Mouse (Mus musculus): ENCODE measurements around the gene Grb2. TPM values are rescaled to one million over a fixed set of nuclear protein-coding genes. Genes with fewer than 3 reads are reported as not detected.
A peak's percentile ranks its signal among the peaks of the same experiment; 100 is the strongest.

The Grb2 gene
- 184 and 196 TPM in 2 replicates for polyA plus RNA-seq (2015; fragmentation: Nextera tagmentation; extraction: Ambion mirVana)

DNA sequence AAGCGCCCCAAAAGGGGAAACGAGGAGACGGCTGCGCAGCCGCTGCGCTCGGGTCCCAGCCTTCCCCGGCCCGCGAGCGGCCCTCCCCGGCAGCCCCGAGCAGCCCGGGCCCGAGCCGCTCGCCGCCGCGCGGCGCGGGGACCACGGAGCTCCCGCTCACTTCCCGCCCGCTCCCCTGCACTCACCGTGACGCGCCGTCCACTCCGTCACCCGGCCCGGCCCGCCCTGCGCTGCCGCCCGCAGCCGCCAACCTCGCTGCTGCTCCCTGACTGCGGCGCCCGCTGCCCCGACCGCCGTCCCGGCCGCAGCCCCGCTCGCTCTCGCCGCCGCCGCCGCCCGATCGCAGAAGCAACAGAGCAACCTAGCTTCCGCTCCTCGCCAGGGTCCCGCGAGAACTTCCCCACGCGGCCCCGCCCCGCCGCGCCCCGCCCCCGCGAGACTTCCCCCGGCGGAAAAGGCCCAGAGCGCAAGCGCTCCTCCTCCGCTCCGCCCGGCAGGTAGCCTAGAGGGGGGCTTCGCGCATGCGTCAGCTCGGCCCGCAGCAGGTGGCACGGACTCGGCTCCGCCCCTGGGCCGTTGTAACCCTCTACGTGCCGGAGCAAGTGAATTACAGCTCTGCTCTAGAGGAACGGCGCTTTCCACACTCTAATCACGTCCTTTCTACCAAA, at the start of gene Grb2:
Gene Grb2, minus strand, starts transcription at position 389 of the 668 bp plus-strand sequence.
- H3K4me3 ChIP-seq: peak within 1 kb of the TSS; percentile 99
- no peaks in the 10 kb centered on the region for H3K27me3 ChIP-seq
- peak within 1 kb of the TSS; percentile 99 for H3K9ac ChIP-seq
- H3K27ac ChIP-seq: peak within 1 kb of the TSS; percentile 95
- 1% methylated on average over 41 of the region's 91 CpGs for WGBS
- ATAC-seq (ENCODE audit: low FRiP score): peak; percentile 94
- H3K9me3 ChIP-seq: no peaks in the 10 kb centered on the region
- no peaks in the 10 kb centered on the region for H3K36me3 ChIP-seq
- peaks cover 32% of the 10 kb centered on the region for H3K4me1 ChIP-seq (replicated peaks)
- H3K4me2 ChIP-seq: peak within 1 kb of the TSS; percentile 91

DNA sequence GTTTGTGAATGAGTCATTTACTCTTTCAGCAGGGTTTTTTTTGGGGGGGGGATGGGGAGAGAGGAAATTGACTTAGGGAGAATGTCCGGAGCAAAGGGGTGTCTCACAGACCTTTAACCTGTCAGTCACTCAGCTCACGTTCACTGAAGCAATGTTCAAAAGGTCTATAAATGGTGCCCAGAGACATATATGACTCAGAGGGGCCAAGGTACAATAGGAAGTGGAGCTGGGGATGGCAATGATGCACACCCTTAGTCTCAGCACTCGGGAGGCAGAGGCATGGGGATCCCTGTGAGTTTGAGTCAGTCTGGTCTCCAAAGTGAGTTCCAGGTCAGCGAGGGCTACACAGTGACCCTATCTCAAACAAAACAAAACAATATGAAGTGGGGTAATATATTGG, 45.1 kb upstream of the Grb2 start:
- no peaks in the 10 kb centered on the region for H3K27me3 ChIP-seq
- H3K4me1 ChIP-seq (replicated peaks): peaks cover 6% of the 10 kb centered on the region; the same call in 1 of the 2 replicates
- H3K4me3 ChIP-seq: no peak overlapping the region
- no peak overlapping the region for H3K27ac ChIP-seq
- H3K36me3 ChIP-seq: no peaks in the 10 kb centered on the region
- ATAC-seq (ENCODE audit: low FRiP score): no peak
- no peak overlapping the region for H3K4me2 ChIP-seq
- no peaks in the 10 kb centered on the region for H3K9me3 ChIP-seq
- no peak overlapping the region for H3K9ac ChIP-seq
- WGBS: 78% methylated on average over 4 of the region's 4 CpGs

DNA sequence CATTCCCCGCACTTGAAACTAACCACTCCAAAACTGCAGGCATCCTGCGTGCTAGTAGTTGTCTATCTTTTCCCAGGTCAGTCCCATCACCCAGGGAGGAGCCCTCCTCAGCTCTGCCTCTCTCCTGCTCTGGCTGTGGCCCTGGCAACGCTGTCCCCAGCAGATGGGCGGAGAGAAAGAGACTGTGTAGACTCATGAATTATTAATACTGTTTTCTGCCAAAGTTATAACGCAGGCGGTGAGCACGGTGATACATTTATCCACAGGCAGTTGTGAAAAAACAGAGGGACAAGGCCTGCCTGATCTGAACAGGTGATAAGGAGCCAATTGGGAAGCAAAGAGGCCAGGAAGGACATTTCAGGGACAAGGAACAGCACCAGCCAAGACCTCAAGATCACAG, 44.3 kb upstream of the Grb2 start:
- no peak overlapping the region for H3K4me2 ChIP-seq
- no peak overlapping the region for H3K9ac ChIP-seq
- 22% methylated on average over 7 of the region's 7 CpGs for WGBS
- H3K27me3 ChIP-seq: no peaks in the 10 kb centered on the region
- peaks cover 7% of the 10 kb centered on the region; the same call in 1 of the 2 replicates for H3K4me1 ChIP-seq (replicated peaks)
- no peak overlapping the region for H3K4me3 ChIP-seq
- no peak for ATAC-seq (ENCODE audit: low FRiP score)
- H3K36me3 ChIP-seq: no peaks in the 10 kb centered on the region
- no peaks in the 10 kb centered on the region for H3K9me3 ChIP-seq
- peak overlapping the region; percentile 44; the same call in 1 of the 2 replicates for H3K27ac ChIP-seq

DNA sequence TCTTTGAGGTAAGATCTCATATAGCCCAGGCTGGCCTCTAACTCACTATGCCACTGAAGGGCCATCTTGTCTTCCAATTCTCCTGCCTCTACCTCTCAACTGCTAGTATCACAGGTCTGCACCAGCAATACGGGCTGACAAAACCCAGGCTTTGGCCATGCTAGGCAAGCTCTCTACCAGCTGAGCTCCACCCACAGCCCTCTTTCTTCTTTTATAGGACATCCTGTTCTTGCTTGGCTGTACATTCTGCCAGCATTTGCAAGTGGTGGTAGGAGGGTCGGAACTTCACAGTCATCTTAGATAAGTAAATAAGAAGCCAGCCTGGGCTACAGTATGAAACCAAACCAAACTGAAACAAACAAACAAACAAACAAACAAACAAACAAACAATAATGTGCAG, 43.3 kb upstream of the Grb2 start:
- Histone ChIP-seq H3K36me3 (no peaks in the 10 kb centered on the region), H3K9me3 (no peaks in the 10 kb centered on the region), H3K4me2 (no peak overlapping the region), H3K27ac (no peak overlapping the region), H3K27me3 (no peaks in the 10 kb centered on the region), H3K9ac (no peak overlapping the region), H3K4me3 (no peak overlapping the region), H3K4me1 (replicated peaks) (peaks cover 13% of the 10 kb centered on the region)
- ATAC-seq (ENCODE audit: low FRiP score): no peak
- WGBS: 68% methylated on average over 2 of the region's 2 CpGs

DNA sequence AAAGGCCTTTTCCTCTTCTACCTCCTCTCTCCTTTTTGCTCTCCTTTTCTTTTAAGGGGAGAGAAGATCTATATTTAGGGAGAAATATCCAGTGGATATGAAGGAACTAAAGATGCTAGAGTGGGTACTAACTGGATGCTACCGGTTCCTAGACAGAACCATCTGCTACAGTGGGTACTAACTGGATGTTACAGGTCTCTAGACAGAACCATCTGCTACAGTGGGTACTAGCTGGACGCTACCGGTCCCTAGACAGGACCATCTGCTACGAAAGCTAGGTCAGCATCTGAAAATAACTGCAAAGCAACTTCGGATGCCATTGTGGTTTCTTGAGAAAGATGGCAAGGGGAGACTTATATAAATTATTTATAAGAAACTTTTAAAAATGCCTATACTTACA, 41.4 kb upstream of the Grb2 start:
- WGBS: 84% methylated on average over 5 of the region's 5 CpGs
- H3K4me2 ChIP-seq: no peak overlapping the region
- H3K9me3 ChIP-seq: no peaks in the 10 kb centered on the region
- peaks cover 13% of the 10 kb centered on the region for H3K4me1 ChIP-seq (replicated peaks)
- H3K27ac ChIP-seq: no peak overlapping the region
- no peaks in the 10 kb centered on the region for H3K27me3 ChIP-seq
- ATAC-seq (ENCODE audit: low FRiP score): no peak
- H3K36me3 ChIP-seq: no peaks in the 10 kb centered on the region
- H3K9ac ChIP-seq: no peak overlapping the region
- no peak overlapping the region for H3K4me3 ChIP-seq

DNA sequence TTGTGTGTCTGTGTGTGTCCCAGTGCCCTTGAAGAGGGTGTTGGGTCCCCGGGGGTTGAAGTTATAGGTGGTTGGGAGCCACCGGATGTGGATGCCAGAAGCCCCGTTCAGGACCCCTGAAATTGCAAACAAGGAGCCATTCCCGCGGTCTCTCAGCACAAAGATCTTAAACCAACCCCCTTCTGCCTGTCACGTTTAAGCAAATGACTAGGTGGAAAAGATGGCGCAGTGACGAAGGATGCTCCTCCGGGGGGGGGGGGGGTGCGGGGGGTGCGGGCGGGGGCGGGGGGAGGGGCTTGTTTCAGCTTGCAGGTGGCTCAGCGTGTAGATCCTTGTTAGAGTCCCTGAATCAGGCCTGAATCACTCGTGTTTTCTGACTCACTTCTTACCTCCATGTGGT, 39.0 kb upstream of the Grb2 start:
- 10% methylated on average over 15 of the region's 15 CpGs for WGBS
- Histone ChIP-seq H3K4me1 (replicated peaks) (peaks cover 8% of the 10 kb centered on the region), H3K36me3 (no peaks in the 10 kb centered on the region), H3K27me3 (no peaks in the 10 kb centered on the region), H3K27ac (no peak overlapping the region), H3K4me2 (peak overlapping the region; percentile 43), H3K9ac (peak overlapping the region; percentile 53; the same call in 1 of the 2 replicates), H3K9me3 (no peaks in the 10 kb centered on the region), H3K4me3 (peak overlapping the region; percentile 15)
- no peak for ATAC-seq (ENCODE audit: low FRiP score)

DNA sequence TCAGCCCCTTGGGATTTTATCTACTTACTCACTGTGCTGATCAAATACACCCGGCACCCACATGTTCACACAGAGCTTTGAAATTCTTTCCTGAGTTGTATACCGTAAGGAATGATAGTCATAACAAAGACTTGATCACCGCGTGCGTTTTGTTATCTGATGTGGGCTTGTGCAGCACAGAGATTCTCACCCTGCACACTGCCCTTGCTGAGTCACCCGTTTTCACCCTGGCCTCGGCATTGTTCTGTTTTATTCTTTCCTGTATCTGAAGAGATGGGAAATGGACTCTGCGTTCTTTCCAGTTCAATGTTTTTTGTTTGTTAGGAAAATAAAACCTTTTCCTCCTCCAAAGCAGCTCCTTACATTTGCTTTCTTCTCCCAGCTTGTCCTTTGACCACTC, 38.4 kb upstream of the Grb2 start:
- no peak overlapping the region for H3K27ac ChIP-seq
- H3K4me2 ChIP-seq: peak overlapping the region; percentile 43
- H3K4me1 ChIP-seq (replicated peaks): peaks cover 8% of the 10 kb centered on the region
- no peak for ATAC-seq (ENCODE audit: low FRiP score)
- no peak overlapping the region for H3K9ac ChIP-seq
- no peaks in the 10 kb centered on the region for H3K9me3 ChIP-seq
- no peaks in the 10 kb centered on the region for H3K27me3 ChIP-seq
- H3K4me3 ChIP-seq: no peak overlapping the region
- no peaks in the 10 kb centered on the region for H3K36me3 ChIP-seq
- 53% methylated on average over 8 of the region's 8 CpGs for WGBS

DNA sequence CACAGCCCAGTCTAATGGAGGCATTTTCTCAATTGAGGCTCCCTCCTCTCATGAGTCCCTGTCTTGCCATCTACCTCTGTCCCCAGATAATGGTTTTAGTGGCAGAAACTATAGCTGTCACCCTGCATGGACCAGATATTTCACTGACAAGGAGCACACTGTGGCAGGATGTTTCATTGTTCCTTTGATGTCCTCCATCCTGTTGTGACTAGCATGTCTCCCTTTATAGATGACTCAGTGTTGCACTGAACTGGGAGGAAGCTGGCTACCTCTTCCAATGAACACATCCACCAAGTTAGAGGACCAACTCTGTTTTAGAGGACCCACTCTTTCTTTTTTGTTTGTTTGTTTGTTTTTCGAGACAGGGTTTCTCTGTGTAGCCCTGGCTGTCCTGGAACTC, 37.7 kb upstream of the Grb2 start:
- Histone ChIP-seq H3K9ac (no peak overlapping the region), H3K4me1 (replicated peaks) (peaks cover 8% of the 10 kb centered on the region), H3K4me3 (no peak overlapping the region), H3K4me2 (no peak overlapping the region), H3K9me3 (no peaks in the 10 kb centered on the region), H3K27ac (no peak overlapping the region), H3K36me3 (no peaks in the 10 kb centered on the region), H3K27me3 (no peaks in the 10 kb centered on the region)
- ATAC-seq (ENCODE audit: low FRiP score): no peak
- WGBS: 92% methylated on average over 1 of the region's 1 CpGs

DNA sequence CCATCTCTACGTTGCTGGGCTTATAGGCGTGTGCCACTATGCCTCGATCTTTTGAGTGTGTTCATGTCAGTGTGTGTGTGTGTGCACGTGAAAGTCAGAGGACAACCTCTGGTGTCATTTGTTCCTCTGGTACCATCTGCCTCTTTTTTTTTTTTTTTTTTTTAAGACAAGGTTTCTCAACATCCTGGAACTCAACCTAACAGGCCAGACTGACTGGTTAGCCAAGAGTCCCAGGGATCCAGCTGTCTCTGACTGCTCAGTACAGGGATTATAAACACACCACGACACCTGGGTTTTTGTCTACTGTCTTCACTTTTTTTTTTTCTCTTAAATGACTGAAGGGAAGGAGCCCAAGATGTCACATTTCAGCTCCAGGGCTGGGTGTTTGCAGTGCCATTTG, 36.0 kb upstream of the Grb2 start:
- no peaks in the 10 kb centered on the region for H3K27me3 ChIP-seq
- H3K4me2 ChIP-seq: no peak overlapping the region
- H3K36me3 ChIP-seq: no peaks in the 10 kb centered on the region
- no peak overlapping the region for H3K9ac ChIP-seq
- no peak for ATAC-seq (ENCODE audit: low FRiP score)
- no peak overlapping the region for H3K4me3 ChIP-seq
- no peak overlapping the region for H3K27ac ChIP-seq
- 90% methylated on average over 5 of the region's 5 CpGs for WGBS
- peaks cover 8% of the 10 kb centered on the region for H3K4me1 ChIP-seq (replicated peaks)
- H3K9me3 ChIP-seq: no peaks in the 10 kb centered on the region

DNA sequence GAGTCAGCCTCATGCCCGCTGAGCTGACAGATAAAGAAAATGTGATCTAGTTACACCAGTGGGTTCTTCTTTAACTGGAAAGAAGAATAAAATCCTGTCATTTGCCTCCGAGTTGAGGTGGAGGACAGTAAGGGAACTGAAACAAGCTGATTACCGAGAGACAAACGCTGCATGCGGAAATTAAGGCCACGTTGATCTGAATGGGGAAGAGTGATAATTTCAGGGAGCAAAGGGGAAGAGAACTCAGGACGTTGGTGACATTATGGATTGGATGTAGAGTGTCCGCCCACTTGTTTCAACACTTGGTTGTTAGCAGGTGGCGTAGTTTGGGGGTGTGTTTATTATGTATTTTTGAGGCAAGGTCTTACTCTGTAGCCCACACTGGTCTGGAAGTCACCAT, 34.5 kb upstream of the Grb2 start:
- Histone ChIP-seq H3K4me1 (replicated peaks) (peaks cover 15% of the 10 kb centered on the region), H3K4me3 (no peak overlapping the region), H3K36me3 (no peaks in the 10 kb centered on the region), H3K27ac (no peak overlapping the region), H3K9me3 (no peaks in the 10 kb centered on the region), H3K9ac (no peak overlapping the region), H3K27me3 (no peaks in the 10 kb centered on the region), H3K4me2 (no peak overlapping the region)
- no peak for ATAC-seq (ENCODE audit: low FRiP score)
- 90% methylated on average over 9 of the region's 9 CpGs for WGBS

DNA sequence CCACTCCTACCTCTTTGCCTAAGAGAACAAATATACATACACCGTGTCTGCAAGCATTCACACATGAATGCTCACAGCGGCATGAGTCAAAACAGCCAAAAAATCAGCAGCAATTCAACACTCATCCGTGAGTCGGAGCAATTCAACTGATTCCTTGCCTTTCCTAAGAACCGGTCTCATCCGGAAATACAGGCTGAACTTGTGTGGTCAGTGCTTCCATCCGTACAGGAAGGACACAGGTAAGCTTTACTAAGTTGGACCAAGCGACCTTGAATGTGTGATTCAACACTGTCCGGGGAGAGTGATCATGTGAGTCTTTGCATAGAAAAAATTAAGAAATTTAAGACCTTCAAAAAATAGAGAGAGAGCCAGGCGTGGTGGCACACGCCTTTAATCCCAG, 32.7 kb upstream of the Grb2 start:
- 90% methylated on average over 11 of the region's 11 CpGs for WGBS
- no peaks in the 10 kb centered on the region for H3K36me3 ChIP-seq
- peaks cover 11% of the 10 kb centered on the region for H3K4me1 ChIP-seq (replicated peaks)
- no peak overlapping the region for H3K4me2 ChIP-seq
- H3K9ac ChIP-seq: no peak overlapping the region
- H3K4me3 ChIP-seq: no peak overlapping the region
- no peak for ATAC-seq (ENCODE audit: low FRiP score)
- no peak overlapping the region for H3K27ac ChIP-seq
- H3K27me3 ChIP-seq: no peaks in the 10 kb centered on the region
- no peaks in the 10 kb centered on the region for H3K9me3 ChIP-seq

DNA sequence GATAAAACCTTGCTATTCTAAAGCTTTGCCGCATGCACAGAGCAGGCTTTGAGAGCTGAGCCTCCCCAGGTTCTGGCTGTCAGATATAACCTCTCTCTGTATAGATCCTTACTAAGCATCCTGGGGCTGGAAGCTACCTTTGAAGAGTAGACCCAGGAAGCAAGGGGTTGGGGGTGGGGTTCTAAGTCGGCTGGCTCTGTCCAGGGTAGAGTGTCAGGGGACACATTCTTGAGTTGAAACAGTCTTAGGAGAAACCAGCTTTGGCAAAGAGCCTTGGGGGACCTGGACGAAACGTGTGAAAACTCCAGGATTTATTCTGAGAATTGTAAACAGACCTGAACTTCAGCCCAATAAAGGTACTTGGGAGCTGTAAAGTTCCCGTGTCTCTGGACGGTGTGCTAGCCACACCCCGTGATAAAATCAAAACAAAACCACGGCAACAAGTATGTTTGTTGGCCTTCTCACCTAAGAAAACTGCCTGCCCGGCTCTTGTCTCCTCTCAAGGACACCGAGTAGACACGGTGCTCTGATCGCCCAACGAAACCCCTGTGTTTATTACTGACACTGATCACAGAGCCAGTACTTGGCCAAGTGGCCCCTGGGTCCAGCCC, 30.0 kb upstream of the Grb2 start:
- 55% methylated on average over 13 of the region's 13 CpGs for WGBS
- no peak overlapping the region for H3K9ac ChIP-seq
- H3K4me3 ChIP-seq: no peak overlapping the region
- no peak overlapping the region for H3K4me2 ChIP-seq
- H3K27ac ChIP-seq: no peak overlapping the region
- no peaks in the 10 kb centered on the region for H3K9me3 ChIP-seq
- H3K4me1 ChIP-seq (replicated peaks): peaks cover 19% of the 10 kb centered on the region
- H3K36me3 ChIP-seq: no peaks in the 10 kb centered on the region
- H3K27me3 ChIP-seq: no peaks in the 10 kb centered on the region
- no peak for ATAC-seq (ENCODE audit: low FRiP score)

DNA sequence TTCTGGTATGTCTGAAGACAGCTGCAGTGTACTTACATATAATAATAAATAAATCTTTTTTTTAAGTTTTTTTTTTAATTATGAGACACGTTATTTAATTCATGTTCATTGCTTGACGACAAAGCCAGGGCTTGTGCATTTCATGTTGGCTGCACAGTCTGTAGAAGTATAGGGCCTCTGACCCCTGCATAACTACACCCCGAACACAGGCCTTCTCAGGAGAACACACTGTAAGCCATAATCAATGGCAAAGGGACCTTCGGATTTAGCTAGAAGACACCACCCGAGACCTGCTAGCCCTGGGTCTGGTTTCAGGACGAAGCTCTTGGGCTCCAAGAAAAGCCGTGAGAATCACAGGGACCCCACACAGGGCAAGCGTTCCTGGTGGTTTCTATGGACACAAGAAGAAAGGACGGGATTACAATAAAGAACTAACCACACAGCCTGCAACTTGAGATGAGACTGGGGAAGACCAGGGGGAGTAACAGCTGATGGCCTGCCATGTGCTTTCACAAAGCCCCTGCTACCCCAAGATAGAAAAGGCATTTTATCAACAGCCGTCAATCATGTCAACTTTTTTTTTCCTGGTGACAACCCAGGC, 29.3 kb upstream of the Grb2 start:
- Histone ChIP-seq H3K27ac (peak overlapping the region; percentile 44), H3K4me3 (no peak overlapping the region), H3K36me3 (no peaks in the 10 kb centered on the region), H3K27me3 (no peaks in the 10 kb centered on the region), H3K9ac (no peak overlapping the region), H3K4me2 (no peak overlapping the region), H3K9me3 (no peaks in the 10 kb centered on the region), H3K4me1 (replicated peaks) (peaks cover 19% of the 10 kb centered on the region)
- 22% methylated on average over 10 of the region's 10 CpGs for WGBS
- ATAC-seq (ENCODE audit: low FRiP score): peak; percentile 32; the same call in 1 of the 2 replicates

Data from hindbrain, embryonic 13.5 days (tissue).